Mouse (Mus musculus) ovary, adult 18-20 months (tissue): Measurements from ENCODE around the gene 1810009A15Rik.
"Not testable (repeated sequence)": the region's sequence is repeated elsewhere in the genome, so short reads cannot be mapped to it uniquely, and the experiment has no call there.

Experiments used
- DNase-seq: peaks from one replicate; pipeline ENCODE4 v3.0.0; 2022; ENCODE audit warnings: low spot score, mixed read lengths

The 1810009A15Rik gene

DNA sequence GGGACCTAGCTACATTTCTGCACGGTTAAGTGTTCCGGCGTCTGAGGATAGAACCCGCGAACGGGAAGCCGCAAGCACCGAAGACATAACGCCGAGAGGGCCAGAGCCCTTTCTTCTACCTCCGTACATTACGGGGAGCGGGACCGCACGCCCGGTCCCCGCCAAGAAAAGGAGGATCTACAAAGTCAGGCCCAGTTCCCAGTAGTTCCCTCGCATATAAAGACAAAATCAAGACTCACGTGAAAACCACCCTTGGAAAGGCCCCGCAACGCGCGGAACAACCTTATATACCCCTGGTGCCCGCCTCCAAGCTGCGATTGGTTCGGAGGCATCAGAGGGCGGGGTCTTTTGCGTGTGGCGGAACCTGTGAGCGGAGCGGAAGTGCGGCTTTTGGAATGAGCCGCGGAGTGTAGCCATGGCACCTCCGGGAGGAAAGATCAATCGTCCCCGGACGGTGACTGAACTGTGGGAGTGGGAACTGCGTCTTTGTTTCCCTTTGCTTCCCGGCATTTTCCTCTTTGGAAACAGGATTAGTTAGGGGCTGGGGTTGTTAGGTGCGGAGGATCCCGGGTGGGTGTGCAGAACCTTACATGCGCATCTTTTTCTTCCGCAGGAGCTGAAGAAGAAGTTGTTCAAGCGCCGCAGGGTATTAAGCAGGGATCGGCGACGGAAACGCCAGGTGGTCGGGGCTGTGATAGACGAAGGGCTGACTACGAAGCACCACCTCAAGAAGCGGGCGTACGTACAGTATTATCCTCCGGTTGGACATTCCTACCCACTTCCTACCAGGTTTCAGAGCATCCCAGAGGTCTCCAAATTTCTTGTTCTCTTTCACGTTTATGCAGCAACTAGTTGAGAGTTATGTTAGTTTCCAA is at the start of gene 1810009A15Rik, which contains the start of gene Gm49416:
Gene 1810009A15Rik (plus strand): TSS at position 343 of the 875 bp plus-strand sequence.
Gene Gm49416 (plus strand): TSS at position 416 of the 875 bp plus-strand sequence.
- peak; percentile 91 for DNase-seq

DNA sequence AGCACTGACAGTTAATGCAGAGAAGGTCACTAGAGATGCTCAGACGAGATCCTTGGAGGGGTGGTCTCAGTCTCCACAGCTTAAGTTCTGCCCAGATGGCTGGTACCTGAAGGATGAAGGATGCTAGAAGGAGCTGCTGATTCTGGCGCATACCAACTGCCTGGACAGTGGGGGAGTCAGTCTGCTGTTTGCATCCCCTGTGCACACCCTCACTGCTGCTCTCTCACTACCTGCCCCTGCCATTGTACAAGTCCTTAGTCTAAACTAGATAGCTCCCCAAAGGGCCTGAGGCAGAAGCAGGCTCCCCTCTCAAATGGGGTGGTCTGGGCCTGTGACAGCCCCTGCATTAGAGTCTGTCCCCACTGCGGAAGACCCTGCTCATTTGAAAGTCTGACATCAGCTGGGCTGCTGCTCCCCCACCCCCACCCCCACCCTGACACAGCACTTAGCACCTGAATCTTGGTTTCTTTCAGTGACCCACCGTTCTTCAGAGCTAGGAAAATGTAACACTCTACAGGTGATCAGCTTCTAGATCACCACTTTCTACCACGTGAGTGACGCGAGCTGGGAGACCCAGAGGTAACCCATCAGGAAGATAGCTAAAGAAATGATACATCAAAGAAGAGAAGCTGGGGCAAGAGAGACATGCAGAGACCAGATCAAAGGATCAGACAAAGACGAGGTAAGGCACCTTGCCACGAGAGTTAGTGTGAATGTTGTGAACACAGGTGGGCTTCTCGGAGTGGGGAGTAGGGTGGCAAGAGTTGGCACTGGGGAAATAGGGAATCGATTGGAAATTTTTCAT is 49.3 kb upstream of the 1810009A15Rik start, which contains the start of gene Gng3:
Gene Gng3 (minus strand): TSS at position 92 of the 805 bp plus-strand sequence.
- DNase-seq, result no peak

DNA sequence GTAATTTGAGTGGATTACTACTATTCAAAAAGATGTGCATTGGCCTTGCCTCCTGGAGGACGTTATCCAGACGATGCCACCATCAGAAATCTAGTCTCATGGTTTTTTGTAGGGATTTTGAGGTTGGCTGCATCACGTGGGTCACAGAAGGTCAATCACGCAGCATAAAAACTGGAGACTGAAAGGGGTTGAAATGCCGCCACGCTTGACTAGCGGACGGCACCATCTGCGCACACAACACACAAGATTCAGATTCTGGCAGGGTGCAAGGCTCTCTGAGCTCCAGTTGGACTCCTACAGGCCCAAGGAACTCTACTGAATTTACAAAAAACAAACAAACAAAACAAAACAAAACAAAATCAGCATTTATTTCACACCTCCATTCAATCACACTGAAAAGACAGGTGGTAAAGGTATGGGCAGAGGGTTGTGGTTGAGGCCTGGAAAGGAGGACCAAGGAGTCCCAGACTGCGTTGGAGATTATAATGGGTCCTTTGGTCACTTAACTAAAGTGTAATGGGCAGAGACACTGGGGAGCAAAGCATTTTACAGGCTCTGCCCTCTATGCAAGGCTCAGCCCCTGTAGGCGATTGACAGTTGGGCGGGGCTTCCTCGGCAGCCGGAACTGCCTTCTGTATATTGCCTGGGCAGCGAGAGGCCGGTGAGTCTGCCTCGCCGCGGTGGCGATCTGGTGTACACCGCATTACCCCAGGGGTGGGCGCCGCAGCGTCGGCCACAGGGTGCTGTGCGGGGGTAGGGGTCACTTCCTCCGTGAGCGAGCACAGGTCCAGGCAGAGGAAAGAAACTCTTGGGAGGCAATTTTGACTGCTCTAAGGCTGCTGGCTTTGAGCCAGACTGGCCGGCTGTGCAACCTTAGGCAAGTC is 48.5 kb upstream of the 1810009A15Rik start:
- DNase-seq, result peak; percentile 61

DNA sequence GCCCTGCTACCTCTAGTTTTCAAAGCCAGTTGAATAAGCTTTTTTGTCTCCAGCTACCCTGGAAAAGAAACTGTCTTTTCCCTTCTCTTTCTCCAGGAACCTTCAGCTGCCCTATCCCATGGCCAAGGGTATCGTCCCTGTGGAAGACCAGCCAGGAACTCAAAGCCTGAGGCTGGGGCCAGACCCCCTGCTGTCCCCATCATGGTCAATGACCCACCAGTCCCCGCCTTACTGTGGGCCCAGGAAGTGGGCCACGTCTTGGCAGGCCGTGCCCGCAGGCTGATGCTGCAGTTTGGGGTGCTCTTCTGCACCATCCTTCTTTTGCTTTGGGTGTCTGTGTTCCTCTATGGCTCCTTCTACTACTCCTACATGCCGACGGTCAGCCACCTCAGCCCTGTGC is 47.6 kb upstream of the 1810009A15Rik start:
- DNase-seq, result no peak

DNA sequence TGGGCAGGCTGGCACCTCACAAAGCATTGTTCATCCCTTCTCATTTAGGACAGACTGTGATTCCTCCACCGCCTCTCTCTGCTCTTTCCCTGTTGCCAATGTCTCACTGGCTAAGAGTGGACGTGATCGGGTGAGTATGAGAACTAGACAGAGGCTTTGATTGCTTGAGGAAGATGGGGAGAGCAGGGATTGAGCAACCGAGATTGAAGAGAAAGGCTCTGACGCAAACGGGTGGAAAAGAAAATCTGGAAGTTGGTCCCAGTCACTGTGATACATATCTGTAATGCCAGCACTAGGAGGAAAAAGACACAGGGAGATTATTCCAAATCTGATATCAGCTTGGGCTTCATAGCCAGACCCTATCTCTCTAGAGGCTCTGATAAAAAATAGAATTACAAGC is 45.7 kb upstream of the 1810009A15Rik start:
- no peak for DNase-seq

DNA sequence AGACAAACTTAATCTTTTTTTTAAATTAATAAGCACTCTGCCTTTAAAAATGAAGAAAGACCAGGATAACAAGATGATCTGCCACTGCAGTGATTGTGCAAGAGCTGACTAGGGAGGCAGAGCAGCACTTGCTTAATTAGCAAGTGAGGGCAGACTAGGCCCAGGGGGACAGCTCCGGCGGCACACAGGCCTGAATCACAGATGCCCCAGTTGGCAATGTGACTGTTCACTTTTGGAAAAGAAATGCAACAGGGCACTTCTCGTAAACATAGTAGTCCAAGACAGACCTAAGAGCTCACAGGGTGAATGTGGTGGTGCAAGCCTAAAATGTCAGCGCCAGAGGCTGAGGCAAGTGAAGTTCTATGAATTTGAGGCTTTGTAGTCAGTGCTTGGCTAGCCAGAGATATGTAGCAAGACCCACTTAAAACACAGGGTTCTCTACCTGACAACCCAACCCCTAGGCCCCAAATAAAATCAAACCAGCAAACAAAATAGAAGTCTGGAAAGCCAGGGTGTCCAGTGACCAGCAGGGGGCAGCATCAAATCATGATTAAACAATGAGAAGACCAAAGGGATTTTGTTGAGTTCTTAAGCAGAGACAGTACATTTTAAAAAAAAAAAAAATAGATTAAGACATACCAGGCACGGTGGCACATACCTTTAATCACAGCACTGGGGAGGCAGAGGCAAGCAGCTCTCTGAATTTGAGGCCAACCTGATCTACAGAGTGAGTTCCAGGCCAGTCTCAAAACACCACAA is 44.1 kb upstream of the 1810009A15Rik start:
- DNase-seq, result no peak

DNA sequence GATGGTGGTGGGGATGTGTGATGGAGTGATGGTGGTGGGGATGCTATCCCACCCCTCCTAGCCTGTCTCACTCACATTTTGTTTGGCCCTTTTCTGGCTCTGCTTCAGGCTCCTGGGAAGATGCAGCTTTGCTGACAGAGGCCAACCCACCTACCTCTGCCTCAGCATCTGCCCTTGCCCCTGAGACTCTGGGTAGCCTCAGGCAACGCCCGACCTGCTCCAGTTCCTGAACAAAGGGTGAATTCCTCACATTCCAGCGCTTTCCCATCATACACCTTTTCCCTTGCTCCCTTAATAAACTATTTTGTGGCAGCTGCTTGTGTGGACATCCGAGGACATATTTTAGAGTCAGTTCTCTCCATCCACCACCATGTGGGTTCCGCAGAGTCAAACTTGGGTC is 40.3 kb upstream of the 1810009A15Rik start:
- DNase-seq, result no peak

DNA sequence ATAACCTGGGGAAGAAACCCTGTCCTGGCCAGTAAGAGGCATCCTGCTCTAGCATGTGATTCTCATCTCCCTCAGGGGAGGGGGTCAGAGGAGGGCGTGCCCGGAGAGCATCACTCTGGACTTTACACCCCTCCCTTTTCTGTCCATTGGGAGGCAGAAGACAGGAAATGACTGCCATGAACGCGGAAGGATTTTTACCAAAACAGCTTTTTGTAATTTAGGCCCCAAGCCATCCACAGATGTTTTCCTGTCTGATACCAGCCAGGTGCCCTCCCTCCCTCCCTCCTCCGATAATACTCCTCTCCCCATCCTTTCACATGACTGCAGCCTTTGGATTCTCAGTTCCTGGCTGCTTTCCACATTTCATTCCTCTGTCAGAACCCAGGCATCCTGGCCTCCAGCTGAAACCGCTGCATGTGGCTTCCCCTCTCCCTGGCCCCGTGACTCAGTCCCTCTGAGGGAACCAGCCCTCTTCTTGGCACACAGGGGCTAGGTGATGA is 38.2 kb upstream of the 1810009A15Rik start, which contains the start of gene Lrrn4cl:
Gene Lrrn4cl (plus strand): TSS at position 367 of the 500 bp plus-strand sequence.
- no peak for DNase-seq

DNA sequence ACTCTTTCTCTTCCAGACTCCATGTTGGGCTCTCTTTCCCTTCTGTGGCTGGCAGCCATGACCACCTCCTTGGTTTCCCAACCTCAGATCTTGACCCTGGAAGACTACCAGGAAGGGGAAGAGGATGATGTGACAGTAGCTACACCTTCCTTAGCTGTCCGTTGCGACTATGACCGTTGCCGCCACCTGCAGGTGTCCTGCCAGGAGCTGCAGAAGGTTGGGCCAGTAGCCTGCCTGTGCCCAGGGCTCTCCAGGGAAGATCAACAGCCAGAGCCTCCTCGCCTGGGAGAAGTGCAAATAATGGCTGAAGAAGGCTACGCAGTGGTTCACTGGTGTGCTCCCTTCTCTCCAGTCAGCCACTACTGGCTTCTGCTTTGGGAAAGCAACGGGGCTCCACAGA is 37.0 kb upstream of the 1810009A15Rik start:
- DNase-seq, result no peak

DNA sequence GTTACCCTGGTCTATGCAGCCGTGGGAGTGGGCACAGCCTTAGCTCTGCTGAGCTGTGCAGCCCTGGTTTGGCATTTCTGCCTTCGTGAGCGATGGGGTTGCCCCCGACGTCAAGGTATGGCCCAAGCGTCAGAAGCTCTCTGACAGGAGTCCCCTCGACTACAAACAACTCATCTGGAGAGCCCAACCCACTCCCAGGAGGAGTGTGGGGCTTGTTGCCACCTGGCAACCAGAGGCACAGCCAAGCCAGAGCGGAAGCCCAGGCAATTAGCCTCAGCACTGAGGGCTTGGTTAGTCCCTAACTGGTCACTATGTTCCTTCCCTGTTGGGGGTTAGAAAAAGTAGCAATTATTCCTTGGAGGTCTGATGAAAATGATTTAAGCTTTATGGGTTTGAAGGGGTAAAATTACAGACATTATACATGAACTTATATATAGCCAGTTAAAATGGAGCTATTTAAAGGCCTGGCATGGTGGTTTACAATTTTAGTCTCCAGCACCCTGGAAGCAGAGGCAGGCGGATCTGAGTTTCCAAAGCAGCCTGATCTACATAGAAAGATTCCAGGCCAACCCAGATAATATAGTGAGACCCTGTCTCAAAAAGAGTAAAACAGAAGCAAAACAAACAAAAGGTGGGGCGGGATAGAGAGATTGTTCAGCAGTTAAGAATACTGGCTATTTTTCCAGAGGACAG is 36.3 kb upstream of the 1810009A15Rik start:
- DNase-seq, result no peak

DNA sequence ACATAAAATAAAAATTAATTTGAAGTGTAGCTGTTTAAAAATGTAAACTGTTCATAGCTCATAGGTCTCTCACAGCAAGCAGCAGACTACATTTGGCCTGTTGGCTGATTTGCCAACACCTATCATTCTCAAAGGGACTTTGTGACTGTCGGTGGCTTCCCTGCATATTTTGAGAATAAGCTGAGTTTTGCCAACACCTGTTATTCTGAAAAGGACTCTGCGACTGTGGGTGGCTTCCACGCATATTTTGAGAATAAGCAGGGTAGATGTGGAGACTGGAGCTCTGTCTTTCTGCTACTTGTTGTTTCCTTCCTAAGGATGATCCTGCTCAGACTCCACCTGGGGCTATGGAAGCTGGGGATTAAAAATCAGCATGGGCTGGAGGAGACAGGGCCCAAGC is 35.5 kb upstream of the 1810009A15Rik start:
- DNase-seq, result no peak

DNA sequence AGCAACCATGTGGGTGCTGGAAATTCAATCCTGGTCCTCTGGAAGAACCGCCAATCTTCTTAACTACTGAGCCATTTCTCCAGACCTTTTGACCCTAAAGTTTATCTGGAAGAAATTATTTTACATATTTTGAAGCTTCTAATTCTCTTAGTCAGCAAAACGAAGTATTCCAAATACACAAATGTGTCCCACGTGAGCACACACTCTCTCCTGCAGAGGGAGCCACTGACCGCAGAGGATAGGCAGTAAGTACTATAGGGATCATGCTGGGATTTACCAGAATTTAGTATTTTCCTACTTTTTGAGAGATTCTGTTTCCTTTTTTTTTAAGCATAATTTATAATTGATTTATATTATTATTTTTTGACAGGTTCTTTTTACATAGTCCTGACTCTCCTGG is 31.0 kb upstream of the 1810009A15Rik start:
- no peak for DNase-seq

DNA sequence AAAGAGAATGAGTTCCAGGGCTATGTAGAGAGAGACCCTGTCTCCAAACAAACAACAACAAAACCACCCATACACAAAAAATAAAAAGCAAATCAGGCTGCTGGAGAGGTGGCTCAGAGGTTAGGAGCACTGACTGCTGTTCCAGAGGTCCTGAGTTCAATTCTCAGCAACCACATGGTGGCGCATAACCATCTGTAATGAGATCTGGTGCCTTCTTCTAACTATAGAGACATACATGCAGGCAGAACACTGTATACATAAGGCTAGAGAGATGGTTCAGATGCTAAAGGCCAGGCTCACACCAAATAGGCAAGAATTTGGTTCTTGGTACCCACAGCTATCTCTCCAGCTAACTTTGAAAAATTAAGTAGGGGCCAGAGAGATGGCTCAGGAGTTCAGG is 29.6 kb upstream of the 1810009A15Rik start:
- no peak for DNase-seq

DNA sequence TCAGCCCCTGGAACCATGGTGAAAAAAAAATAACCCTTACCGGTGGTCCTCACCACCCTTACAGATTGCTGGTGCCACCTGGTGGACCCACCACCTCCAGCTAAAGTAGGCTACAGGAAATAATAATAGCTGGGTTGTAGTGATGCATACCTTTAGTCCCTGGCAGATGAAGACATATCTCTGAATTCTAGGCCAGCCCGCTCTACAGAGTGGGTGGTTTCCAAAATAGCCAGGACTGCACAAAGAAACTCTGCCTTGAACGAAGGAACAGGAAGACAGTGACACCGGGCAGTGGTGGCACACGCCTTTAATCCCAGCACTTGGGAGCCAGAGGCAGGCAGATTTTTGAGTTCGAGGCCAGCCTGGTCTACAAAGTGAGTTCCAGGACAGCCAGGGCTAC is 24.4 kb upstream of the 1810009A15Rik start:
- DNase-seq, result no peak

DNA sequence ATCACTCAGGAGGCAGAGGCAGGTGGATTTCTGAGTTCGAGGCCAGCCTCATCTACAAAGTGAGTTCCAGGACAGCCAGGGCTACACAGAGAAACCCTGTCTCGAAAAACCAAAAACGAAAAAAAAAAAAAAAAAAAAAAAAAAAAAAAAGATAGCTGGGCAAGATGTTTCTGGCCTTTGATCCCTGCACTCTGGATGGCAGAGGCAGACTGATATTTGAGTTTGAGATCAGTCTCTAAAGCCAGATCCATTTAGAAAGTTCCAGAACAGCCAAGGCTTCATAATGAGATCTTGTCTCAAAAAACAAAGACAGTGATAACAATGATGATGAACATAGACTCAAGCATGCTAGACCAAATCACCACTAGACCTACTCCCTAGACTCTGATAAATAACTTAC is 18.3 kb upstream of the 1810009A15Rik start:
- DNase-seq, result not testable (repeated sequence)

DNA sequence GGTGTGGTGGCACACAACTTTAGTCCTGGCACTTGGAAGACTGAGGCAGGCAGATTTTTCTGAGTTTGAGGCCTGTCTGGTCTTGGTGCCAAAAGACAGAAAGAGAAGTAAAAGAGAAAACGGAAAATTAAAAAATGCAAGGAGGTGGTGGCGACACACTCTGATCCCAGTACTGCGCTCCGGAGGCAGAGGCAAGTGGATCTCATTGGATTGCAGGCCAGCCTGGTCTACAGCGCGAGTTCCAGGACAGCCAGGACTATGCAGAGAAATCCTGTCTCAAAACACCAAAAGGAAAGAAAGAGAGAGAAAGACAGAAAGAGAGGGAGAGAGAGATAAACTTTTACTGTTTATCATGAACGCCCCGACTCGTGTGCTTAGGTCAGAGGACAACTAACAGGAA is 17.8 kb upstream of the 1810009A15Rik start:
- DNase-seq, result no peak

DNA sequence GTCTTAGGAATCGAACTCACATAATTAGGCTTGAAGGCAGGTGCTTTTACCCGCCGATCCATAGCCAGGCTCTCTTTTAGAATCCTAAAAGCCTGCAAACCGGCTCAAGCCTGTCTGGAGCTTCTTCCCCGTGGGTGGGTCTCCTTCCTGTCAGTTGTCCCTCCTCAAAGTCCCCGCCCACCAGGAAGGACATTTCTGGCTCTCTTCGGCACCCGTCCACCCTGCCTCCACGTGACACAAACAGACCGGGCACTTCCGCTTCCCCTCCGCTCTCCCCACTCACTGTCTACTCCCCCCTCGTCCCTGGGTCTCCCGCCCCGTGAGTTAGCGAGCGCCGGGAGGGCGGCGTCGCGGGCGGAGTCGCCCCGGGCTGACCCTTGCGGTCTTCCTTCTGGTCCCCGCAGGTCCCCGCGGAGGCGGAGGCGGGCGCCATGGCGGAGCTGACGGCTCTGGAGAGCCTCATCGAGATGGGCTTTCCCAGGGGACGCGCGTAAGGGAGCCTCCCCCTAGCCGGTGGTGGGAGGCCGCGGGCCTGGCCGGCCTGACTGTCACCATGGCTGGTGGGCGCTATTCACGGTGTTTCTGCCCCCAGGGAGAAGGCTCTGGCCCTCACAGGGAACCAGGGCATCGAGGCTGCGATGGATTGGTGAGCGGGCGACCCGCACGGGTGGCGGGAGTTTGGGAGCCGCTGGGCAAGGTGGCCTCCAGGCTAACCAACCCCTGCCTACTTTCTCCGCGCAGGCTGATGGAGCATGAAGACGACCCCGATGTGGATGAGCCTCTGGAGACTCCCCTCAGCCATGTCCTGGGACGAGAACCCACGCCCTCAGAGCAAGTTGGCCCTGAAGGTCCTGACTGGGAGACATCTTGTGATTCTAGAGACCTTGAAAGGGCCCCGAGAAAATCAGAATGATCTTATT is 17.1 kb upstream of the 1810009A15Rik start, which contains the start of gene Ubxn1:
Gene Ubxn1 (plus strand): TSS at position 230 of the 920 bp plus-strand sequence.
- peak; percentile 98 for DNase-seq

DNA sequence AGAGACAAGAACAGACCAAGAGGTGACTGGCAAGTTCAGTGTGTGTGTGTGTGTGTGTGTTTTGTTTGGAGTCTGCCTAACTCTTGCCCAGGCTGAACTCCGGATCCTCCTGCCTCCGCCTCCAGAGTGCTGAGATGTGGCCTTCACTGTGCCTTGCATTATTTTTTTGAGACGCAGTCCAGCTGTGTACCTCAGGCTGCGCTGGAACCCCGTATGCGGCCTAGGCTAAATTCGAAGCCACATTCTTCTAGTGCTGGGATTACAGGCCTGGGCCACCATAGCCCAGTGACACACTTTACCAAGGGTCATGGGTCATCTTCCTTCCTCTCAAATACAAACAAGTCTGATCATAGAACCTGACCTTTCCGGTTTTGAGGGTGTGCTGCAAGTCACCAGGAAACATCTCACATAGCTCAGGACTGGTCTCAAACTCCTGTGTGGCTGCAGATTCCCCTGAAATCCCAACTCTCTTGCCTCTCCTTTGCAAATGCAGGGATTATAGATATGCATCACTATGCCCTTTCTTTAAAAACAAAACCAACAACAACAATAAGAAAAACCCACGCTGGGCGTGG is 16.3 kb upstream of the 1810009A15Rik start:
- no peak for DNase-seq

DNA sequence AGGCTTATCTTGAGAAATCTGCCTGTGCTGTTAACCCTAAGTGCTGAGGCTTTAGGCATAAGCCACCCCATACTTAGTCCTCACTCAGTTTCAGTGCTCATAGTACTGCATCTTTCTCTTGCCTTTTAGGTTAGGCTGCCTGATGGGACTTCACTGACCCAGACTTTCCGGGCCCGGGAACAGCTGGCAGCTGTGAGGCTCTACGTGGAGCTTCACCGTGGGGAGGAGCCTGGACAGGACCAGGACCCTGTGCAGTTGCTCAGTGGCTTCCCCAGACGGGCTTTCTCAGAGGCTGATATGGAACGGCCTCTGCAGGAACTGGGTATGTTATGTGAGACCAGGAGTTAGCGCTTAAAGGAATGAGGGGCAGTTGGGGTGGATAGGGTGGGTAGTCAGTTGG is 13.6 kb upstream of the 1810009A15Rik start:
- DNase-seq, result no peak
